Mouse (Mus musculus): Measurements from ENCODE around the gene Cxcl14.

- TF ChIP-seq POLR2A (IDR thresholded peaks at IDR 0.05; ENCODE audit: borderline replicate concordance, control insufficient read depth, low read depth, low read length), result peak; percentile 23; the same call in 1 of the 2 replicates
- no peak for TF ChIP-seq CTCF (IDR thresholded peaks at IDR 0.05; ENCODE audit: control insufficient read depth, insufficient read depth, low read length)
Measured at GRCm38 (mm10) chr13:56295943-56296658, at the start of gene Cxcl14.
